Mouse (Mus musculus) liver, postnatal 0 days (tissue): Measurements from ENCODE around the gene Sdk2.

Source experiments
- CTCF ChIP-seq: sonication (generic); IDR thresholded peaks from 2 replicates; pipeline ENCODE4 v1.5.1; 2016; ENCODE audit warnings: antibody characterized with exemption, low read depth
- EP300 ChIP-seq: IDR thresholded peaks from 2 replicates; pipeline ENCODE4 v1.6.1; 2016; ENCODE audit warnings: antibody characterized with exemption, low read depth, mild to moderate bottlenecking

- TF ChIP-seq EP300 = no peak
- TF ChIP-seq CTCF = no peak
These were observed 312.0 kb downstream of the Sdk2 start for GRCm38 (mm10) chr11:113754845-113755244.
